Mouse (Mus musculus): ENCODE measurements around the gene Thap7.

Thap7 gene

DNA sequence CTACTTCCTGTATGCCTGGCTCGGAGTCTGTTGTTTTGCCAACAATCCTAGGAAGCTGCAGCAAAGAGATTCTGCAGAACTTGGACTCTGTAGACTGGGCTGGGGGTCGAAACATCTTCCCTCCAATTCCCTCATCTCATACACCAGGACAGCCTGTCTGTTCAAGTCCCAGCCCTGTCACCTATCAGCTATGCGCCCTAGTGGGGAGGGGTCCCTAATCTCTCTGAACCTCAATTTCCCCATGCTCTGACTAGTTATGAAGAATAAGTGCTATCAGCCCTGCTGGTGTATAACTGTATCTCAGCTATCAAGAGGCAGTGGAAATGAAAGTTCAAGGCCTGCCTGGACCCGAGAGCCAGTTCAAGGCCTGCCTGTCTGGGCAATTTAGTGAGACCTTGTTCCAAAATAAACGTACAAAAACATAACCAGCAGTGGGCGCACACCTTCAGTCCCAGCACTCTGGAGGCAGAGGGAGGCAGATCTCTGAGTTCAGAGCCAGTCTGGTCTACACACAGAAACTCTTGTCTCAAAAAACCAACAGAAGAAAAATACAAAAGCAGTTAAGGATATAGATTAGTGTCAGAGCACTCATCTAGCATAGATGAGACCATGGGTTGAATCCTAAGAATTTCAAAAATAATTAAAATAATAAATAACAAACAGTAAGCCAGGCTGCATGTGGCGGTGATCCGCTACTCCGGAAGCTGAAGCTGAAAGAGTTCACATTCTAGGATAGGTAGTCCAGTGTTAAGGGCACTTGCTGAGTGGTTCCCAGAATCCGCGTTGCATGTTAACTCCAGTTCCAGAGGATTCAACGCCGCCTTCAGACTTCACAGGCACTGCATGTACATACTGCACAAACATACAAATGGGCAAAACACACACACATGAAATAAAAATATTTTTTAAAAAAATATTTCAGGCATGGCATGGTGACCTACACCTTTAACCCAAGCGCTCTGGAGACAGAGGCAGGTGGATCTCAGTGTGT is 42.2 kb downstream of the Thap7 start:
- DNase-seq: peak; percentile 71

DNA sequence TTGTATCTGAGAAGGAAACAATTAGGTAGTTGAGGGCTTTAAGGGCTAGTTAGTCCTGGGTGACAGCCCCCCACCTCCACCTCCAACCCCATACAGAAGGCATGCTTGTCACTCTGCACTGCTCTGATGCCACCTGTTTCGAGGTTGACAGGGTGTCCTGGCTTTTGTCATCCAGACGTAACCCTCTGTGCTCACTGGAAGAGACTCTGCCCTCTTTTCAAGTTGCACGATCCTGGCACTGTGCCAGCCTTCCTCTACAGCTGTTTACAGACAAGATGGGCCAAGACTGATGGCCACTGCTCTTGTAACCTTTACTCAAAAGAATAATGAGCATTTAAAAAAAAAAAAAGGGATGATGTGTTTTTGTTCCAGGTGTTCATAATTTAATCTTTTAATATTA is 44.4 kb downstream of the Thap7 start:
- peak; percentile 60 for DNase-seq

DNA sequence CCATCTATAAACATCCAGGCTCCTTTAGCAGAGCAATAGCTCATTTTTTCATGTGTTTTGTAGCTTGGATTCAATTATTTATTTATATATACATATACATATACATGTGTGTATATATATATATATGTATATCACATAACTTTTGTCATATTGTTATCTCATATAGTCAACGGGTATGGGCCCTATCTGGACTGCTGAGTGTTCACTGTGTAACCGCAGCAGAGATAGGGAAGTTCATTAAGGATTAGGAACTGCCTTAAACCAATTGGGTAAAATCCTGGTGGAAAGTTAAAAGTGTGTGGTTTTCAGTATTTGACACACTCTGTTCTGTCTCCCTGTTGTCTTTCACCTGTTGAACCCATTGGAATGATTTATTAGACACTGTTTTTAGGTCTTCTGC is 49.5 kb downstream of the Thap7 start:
- DNase-seq: no peak

DNA sequence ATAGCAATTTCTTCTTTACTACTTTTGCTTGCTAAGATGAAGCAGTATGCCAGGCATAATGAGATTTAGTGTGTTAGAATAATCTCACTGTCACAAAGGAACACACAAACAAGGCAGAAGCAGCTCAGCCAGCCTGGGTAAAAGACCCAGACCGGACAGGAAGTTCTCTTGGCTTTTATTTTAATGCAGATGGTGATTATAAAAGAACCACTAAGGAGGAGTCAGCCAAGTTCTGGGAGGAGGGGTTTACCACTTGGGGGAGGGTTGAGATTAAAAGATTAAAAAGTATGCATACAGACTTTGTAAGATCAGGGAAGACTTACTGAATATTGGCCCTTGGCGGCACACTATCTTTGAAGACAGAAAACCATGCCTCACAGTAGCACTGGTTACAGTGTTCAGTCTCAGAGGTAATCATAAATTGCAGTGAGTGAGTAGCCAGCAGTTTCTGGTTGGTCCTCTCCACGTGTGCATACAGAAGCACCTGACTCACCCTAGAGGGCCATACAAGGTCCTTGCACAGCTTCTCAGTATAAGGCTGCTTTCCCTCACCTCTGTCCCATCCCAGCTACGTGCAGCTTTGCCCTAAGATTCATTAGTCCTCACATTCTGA is 52.5 kb downstream of the Thap7 start:
- DNase-seq: no peak

Data from thymus, postnatal 4 days (tissue).